Mouse (Mus musculus): ENCODE measurements around the gene Grk6. TPM values are rescaled to one million over a fixed set of nuclear protein-coding genes. Genes with fewer than 3 reads are reported as not detected.

Gene Grk6
- total RNA-seq (2021): 10 to 100 TPM; 17.4 to 22.3 TPM
- long read RNA-seq, experiment 1, transcript Grk6-201 (16 exons, 2,994 nt): major isoform, 19 of 46 reads
- long read RNA-seq, experiment 1, transcript Grk6-203 (16 exons, 1,997 nt): minor isoform, 17 of 46 reads
- long read RNA-seq, experiment 1, partial matches to known transcripts: 6 of 46 reads
- long read RNA-seq, experiment 1, other reads (novel, unspliced or antisense): 3 of 46 reads
- long read RNA-seq, experiment 2, transcript Grk6-201 (16 exons, 2,994 nt): minor isoform, 15 of 41 reads
- long read RNA-seq, experiment 2, transcript Grk6-203 (16 exons, 1,997 nt): major isoform, 16 of 41 reads
- long read RNA-seq, experiment 2, partial matches to known transcripts: 3 of 41 reads
- long read RNA-seq, experiment 2, other reads (novel, unspliced or antisense): 7 of 41 reads

GRCm38 (mm10) chr13:55444937-55445315, at the start of gene Grk6:
Grk6 (plus strand) TSS chr13:55445072.
- DNase-seq: peak; percentile 96

DNA sequence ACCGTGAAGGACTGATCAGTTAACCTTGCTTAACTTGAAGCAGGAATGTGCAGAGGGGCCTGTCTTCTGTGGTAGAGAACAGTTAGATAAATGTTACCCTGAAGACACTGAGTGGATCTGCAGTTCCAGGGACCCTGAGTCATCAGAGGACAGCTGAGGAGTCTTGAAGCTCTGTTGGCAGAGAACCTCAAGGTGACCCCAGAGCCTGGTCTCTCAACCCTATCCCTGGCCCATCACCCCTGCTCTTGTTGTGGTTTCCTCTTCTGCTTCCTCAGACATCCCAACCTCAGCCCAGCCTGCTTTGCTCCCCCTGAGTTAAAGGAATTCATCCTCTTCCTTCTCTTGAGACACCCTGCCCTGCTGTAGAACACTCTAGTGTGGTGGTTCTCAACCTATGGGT, 46.8 kb upstream of the Grk6 start, which contains the start of gene Slc34a1:
Gene Slc34a1 (plus strand): TSS at position 100 of the 400 bp plus-strand sequence.
- no peak for DNase-seq

GRCm38 (mm10) chr13:55399300-55400038, 45.4 kb upstream of the Grk6 start:
- DNase-seq: no peak

DNA sequence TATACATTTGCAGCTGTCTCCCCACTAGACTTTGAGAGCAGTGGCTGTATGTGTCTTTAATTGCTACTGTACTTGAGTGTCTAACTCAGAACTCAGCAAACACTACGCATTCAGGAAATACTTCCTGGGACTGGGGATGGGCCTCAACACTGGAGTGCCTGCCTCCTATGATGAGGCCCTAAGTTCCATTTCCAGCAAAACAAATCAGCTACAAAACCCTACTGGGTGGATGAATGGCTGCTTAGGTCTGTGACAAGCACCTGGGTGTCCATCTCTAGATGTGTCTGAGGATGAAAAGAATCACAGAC, 44.9 kb upstream of the Grk6 start:
- no peak for DNase-seq

DNA sequence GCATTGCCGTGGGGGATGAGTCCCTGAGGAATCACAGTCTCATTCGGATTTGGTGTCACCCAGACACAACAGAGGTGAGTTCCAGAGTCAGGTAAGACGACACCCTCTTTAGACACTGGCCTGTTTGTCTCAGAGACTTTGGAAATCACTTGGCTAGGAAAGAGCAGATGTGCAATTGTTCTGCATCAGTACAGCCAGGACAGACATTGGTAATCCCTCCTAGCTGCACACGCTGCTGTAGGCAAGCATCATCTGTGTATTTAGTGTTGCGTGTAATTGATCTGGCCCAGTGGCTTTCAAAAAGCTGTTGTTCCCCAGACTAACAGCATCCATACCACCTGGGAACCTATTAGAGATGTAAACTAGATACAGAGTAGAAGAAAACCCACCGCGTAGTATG, 41.6 kb upstream of the Grk6 start:
- DNase-seq: no peak

- DNase-seq: no peak
These were observed 40.7 kb upstream of the Grk6 start for GRCm38 (mm10) chr13:55403935-55404852.

DNA sequence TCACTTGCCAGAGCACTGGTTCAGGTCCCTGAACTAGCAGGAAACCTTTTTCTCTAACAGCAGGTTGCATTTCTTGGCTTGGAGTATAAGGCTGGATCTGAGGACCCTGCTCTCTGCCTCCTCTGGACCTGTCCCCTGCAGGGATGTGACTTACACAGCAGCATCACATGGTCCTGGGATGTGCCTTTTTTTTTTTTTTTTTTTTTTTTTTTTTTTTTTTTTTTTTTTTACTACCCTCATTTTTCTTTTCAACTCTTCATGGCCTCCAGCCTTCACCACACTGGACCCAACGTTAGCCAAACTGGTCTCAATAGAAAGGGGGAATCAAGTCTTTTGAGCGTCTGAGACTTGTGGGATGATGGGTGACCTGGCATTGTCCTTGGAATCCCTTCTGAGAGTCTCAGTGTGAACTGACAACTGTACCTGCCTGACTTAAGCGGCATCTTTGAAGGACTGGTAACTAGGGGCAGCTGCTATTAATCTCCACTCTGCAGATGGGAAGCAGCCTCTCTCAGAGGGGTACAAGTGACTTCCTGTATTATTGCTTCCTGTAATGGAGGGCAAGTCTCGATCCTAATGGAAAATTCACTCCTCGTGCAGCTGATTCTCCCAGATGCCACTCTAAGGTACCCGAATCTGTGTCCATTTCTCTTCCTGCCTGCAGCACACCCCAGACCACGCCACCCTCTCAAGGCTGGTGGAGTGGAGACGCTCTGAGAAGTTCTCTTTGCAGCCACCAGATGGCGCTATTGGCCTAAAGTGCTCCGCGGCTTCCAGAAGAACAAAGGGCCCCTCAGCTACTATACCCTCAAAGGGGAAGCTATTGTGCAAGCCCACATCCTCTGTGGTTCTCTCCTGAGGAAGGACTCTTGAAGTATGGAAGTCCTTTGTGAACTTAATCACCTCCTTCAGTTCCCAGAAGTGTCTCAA, 39.8 kb upstream of the Grk6 start:
- peak; percentile 78 for DNase-seq

DNA sequence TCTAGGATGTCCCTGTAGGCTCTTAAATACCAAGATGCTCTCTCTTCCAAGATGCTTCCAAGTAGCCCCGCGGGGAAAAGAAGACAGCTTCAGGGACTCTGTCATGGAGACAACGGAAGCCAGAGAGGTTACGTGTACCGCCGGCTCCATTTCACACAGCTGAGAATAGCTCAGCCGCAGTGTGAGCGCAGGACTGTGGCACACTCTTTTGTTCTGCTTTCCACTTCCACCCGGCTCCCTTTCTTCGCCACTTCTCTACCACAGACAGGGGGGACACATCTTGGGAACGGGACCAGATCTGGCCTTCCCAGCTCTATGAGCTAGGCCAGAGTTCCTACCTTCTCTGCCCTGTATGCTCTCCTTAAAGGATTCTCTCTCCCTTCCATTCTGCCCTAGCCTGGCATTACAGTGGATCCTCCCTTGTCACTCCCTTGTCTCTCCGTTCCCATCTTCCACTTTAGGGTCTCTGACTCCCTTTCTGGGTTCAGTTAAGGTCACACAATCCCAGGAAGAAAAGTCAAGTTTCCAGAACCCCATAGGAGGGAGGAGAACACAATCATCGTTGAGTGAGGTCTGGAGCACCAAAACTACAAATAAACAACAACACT, 39.0 kb upstream of the Grk6 start:
- DNase-seq: no peak

- DNase-seq: no peak
These were observed 37.5 kb upstream of the Grk6 start for GRCm38 (mm10) chr13:55407341-55407740.

DNA sequence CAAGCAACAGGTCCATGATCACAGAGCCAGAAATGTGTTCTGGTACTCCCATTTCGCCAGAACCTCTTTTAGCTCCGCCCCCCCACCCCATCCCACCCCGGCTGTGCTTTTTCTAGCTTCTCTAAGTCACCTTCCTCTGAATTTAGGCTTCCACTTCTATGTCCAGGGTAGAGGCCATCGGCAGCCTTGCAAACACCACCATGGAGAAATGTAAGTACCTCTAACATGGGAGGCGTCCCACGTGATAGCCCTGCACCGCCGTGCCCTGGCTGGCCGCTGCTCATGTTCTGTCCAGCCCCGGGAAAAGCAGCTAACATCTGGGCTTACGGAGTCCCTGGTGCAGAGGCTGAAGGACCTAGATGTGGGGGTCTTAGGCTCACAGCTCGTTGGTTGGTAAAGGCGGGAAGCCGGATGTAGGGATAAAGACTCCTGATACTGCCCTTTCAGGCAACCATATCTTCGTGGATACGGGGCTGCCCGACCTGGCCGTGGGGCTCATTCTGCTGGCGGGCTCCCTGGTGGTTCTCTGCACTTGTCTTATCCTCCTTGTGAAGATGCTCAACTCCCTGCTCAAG, 36.2 kb upstream of the Grk6 start:
- DNase-seq: no peak

GRCm38 (mm10) chr13:55411826-55412225, 33.0 kb upstream of the Grk6 start:
- no peak for DNase-seq

DNA sequence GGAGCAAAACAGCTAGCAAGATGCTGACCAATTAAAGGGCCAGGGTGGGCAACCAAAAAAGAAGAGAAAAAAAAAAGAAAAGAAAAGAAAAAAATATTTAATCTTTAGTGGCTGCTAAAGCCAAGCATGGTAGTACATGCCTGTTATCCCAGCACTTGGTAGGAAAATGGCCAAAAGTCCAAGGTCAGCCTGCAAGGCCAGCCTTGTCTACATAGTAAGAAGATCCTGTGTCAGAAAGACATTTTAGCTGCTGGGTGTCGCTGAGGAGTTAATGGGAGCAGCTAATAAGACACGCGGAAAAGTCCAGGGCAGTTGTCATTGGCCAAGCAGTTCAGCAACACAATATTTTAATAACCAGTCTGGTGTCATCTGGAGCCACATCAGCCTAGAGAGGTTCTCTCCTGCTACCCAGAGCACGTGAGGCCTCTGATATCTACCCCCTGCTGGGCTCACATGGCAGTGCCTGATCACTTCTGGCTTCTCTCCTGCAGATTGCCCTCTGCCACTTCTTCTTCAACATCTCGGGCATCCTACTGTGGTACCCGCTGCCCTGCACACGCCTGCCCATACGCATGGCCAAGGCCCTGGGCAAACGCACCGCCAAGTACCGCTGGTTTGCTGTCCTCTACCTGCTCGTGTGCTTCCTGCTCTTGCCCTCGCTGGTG, 32.1 kb upstream of the Grk6 start:
- no peak for DNase-seq

- no peak for DNase-seq
These were observed 31.5 kb upstream of the Grk6 start for GRCm38 (mm10) chr13:55413333-55413732.

GRCm38 (mm10) chr13:55414743-55415380, 30.0 kb upstream of the Grk6 start, which contains the start of gene Pfn3:
Pfn3 (minus strand) TSS chr13:55415232.
- DNase-seq: peak; percentile 40

GRCm38 (mm10) chr13:55418004-55418403, 26.9 kb upstream of the Grk6 start:
- peak; percentile 93 for DNase-seq

DNA sequence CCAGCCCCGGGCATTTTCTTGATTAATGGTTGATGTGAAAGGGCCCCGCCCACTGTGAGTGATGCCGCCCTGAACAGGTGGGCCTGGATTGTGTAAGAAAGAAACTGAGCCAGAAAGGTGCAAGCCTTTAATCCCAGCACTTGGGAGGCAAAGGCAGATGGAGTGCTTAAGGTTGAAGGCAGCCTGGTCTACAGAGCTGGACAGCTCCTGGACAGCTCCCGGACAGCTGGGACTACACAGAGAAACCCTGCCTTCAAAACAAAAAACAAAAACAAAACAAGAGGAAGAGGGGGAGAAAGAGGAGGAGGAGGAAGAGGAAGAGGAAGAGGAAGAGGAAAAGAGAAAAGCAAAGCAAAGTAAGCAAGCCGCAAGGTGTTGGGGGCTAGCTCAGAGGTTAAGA, 25.7 kb upstream of the Grk6 start:
- no peak for DNase-seq

GRCm38 (mm10) chr13:55420018-55420932, 24.6 kb upstream of the Grk6 start:
- DNase-seq: no peak
